Mouse (Mus musculus) heart, postnatal 0 days (tissue): ENCODE data around the gene Marcks.

Source experiments
- CTCF ChIP-seq: IDR thresholded peaks from 2 replicates; pipeline ENCODE4 v1.5.1; 2016; ENCODE audit warnings: antibody characterized with exemption, control low read depth, low read depth
- EP300 ChIP-seq: IDR thresholded peaks from 2 replicates; pipeline ENCODE4 v1.6.1; 2016; ENCODE audit warnings: antibody characterized with exemption, low read depth

DNA sequence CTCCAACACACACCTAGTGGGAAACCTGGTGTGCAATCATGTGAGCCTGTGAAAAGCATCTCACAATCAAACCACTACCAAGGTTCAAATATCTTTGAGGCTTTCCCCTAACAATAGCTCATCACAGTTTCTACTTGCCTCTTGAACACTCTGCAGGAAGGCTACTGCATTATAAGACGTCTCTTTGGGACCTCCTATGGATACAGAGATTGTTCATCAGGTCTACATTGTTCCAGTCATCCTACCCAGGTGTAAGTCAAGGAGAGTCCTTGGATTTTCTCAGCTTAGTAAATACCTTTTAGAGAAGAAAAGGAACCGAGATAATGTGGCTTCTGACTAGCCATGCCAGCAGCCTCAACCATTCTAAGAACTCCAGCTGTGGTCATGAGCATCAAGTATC lies 23.4 kb downstream of the Marcks start:
- TF ChIP-seq CTCF (no peak), EP300 (no peak)
